Mouse (Mus musculus) thymus, postnatal 14 days (tissue): ENCODE measurements around the gene Slc17a9.
"Not testable (repeated sequence)": the region's sequence is repeated elsewhere in the genome, so short reads cannot be mapped to it uniquely, and the experiment has no call there.

Experiments
- DNase-seq: peaks from one replicate; pipeline ENCODE4 v3.0.0; 2021

Slc17a9 gene

GRCm38 (mm10) chr2:180710276-180711155 lies 14.5 kb upstream of the Slc17a9 start:
- no peak for DNase-seq

DNA sequence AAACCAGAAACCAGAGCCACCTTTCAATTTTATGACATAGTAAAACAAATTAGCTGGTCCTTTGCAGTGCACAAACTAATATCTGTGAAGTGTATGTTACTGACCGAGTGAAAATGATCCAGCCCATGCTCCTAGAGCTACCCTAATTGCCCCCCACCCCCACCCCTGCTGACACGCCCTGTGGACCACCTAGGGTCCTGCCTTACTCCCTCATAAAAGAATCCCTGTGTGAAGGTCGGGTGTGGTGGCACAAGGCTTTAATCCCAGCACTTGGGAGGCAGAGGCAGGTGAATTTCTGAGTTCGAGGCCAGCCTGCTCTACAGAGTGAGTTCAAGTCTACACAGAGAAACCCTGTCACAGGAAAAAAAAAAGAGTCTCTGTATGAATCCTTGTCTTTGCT lies 13.5 kb upstream of the Slc17a9 start:
- no peak for DNase-seq

DNA sequence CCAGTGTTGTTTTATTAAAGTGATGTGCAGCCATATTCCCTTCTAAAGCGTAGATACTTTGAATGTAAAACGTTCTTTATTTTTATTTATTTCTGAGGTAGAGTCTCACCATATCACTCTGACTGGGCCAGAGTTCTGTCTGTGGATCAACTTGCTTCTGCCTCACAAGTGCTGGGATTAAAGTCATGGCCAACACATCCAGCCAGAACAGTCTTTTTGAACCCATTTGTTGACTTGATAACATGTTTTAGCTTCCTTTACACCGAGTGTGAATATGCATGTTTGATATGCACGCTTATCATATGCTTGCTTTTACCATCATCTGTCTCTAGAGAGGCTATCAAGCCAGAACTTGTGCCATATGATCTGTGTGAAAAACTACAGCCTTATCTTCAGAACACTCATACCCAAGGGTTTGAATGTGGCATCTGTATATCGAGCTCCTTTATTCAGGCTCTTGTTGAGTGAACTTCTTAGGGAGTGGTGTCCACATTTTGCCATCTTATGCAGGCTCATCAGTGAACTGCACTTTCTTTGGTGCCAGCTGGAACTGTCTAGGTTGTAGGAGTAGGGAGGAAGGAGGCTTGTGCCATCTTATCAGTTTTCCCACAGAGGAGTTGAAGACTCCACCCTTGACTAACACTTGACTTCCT lies 12.9 kb upstream of the Slc17a9 start:
- no peak for DNase-seq

DNA sequence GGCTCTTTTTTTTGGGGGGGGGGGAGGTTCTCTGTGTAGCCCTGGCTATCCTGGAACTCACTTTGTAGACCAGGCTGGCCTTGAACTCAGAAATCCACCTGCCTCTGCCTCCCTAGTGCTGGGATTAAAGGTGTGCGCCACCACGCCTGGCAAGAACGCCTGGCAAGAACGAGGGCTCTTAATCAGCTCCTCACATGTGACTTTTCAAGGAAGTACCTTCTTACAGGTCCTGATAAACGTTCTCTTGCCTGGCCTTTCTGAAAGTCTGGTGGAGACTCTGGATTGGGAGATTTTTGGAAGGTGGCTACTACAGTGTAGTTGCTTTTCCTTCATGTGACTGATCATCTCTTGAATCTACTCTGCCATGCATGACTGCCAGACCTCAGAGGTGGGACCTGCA lies 2.3 kb upstream of the Slc17a9 start:
- DNase-seq, result not testable (repeated sequence)

GRCm38 (mm10) chr2:180723865-180724264 lies 1.2 kb upstream of the Slc17a9 start:
- DNase-seq, result no peak

GRCm38 (mm10) chr2:180725414-180725778 lies 333 bp downstream of the Slc17a9 start:
- no peak for DNase-seq

- no peak for DNase-seq
These were observed 980 bp downstream of the Slc17a9 start for GRCm38 (mm10) chr2:180725856-180726629.

- DNase-seq, result peak; percentile 68
These were observed 1.8 kb downstream of the Slc17a9 start for GRCm38 (mm10) chr2:180726658-180727442.

DNA sequence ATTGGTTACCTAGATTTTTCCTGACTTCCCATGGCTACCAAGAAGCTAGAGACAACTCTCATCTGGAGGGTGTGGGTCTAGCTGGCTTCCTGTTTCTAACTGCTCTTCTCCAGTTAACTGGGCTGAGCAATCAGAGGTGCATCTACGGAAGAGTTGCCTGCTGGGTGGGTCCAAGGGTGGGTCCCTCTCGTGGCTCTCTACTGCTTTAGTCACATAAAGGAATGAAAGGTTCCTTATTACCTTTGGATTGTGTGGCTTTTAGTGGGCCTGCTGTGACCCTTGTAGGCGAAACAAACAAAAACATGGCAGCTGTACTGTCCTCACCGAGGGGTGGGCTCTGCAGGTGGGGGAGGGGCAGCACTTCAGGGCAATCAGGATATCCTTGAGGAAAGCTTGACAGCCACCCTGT lies 2.6 kb downstream of the Slc17a9 start:
- no peak for DNase-seq

DNA sequence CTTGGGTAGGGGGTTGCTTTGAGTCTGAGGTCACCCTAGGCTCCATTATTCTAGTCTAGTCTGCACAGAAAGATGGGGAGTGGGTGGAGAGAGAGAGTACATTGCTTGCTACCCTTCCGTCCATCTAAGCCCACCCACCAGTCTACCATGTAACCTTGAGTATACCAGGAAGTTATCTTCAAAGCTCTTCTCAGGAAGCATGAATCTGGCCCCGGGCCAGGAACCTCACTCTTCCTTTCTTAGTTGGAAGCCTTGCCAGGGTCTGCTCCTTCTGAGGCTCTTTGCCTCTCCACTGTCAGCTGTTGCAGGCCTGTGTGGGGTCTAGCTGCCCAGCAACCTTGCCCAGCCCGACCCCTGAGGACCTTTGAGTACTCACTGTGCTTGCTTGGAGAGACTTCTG lies 6.0 kb downstream of the Slc17a9 start:
- DNase-seq, result peak; percentile 58

GRCm38 (mm10) chr2:180731984-180732383 lies 6.9 kb downstream of the Slc17a9 start:
- DNase-seq, result no peak

DNA sequence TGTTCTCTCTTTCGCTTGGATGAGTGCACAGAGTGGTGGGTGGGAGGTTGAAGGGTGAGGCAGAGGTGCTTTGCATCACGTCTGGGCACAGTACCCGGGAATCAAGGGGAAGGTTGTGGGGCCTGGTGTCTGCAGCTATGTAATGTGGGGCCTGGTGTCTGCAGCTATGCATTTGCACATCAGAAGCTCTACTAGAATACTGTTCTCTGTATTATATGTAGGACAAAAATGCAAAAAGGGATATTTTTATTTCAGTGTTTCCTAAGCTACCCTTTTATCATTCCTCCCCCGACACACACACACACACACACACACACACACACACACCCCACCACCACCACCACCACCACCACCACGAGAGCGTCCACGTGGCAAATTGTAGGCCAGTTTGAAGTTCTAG lies 10.2 kb downstream of the Slc17a9 start:
- no peak for DNase-seq

DNA sequence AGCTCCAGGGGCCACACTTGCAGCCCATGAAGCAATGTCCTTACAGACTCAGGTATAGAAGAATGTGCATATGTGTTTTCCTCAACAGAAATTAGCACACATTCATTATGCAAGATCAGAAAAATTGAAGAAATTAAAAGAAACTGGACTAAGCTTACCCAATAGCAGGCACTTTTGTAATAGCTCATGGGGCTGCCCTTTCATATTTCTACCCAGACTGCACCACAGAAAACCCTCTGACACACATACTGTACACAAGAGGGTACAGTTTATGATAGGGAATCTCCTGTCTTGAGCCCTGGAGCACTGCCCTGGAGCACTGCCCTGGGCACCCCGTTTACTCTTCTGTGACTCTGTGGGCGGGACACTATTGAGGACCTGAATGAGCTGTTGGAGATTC lies 12.9 kb downstream of the Slc17a9 start:
- no peak for DNase-seq

DNA sequence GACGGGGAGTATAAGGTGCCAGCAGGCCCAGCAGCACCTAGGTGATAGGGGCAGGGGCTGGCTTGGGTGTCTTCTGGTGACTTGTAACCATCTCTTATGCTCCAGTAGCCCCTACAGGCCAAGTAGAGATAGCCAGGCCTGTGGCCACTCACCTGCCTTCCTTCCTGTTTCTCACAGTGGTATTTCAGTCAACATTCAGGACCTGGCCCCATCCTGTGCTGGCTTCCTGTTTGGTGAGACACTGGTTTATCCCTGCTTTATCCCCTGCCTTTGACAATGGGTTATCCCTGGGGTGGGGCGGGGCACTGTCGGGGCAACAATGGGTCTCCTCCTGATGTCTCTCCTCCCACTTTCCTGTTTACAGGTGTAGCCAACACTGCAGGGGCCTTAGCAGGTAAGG lies 15.3 kb downstream of the Slc17a9 start:
- DNase-seq, result no peak

DNA sequence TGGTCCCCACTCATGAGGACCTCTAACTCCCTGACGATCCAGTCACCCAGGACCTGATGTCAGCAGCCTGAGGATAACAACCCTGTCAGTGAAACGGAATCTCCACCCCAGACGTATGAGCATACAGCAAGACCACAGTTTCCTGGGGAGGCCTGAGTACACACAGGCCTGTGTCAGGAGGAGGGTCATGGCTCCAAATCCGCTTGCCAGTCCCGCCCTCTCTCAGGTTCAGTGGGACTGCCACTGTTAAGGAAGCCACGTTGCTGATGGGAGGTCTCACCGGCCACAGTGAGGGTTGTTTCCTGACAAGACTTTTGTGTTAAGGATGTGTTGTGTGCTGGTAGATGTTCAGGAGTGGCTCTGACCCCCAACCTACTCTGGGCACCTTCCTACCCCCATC lies 16.4 kb downstream of the Slc17a9 start:
- DNase-seq, result no peak

- no peak for DNase-seq
These were observed 17.8 kb downstream of the Slc17a9 start for GRCm38 (mm10) chr2:180742820-180743219.

DNA sequence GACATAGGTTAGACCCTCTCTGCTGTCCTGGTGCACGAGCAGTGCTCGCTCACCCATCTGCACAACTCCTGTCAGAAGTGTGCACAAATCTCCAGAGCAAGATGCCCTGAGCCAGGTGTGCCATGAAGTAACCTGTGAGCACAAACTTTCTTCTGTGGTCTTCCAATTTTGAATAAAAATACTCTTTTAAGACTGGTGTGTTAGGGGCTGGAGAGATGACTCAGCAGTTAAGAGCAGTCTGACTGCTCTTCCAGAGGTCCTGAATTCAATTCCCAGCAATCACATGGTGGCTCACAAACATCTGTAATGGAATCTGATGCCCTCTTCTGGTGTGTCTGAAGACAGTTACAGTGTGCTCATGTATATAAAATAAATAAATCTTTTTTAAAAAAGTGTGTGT lies 18.3 kb downstream of the Slc17a9 start:
- no peak for DNase-seq

DNA sequence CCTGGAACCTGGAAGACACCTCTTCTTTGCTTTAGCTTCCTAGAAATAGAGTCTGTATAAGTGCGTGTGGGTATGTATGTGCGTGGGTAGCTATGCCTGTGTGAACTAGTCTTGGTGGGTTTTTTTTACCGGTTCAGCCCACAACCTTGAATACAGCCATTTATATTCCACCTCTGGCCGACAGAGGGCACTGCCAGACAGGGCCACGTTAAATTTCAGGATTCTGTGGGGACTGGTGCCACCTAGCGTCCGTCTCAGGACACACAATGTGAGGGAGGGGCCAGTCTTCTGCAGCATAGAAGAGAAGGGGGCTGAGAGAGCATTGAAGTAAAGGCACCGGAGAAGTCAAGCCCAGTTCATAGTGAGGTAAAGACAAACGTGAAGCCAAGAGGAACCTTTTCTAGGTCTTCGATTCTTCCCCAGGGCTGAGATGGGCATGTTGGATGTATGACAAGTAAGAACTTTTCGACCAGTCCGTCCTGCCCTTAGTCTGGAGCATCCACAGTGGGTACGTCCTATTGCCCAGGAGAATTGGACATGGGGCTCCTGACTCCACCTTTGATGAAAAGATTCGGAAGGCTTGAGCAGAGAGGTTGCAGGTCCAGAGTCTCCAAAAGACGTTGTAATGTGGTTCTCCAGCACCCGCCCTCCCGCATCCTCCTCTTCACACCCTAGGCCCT lies 20.3 kb downstream of the Slc17a9 start:
- DNase-seq, result peak; percentile 89

GRCm38 (mm10) chr2:180746569-180747192 lies 21.6 kb downstream of the Slc17a9 start:
- DNase-seq, result no peak

- no peak for DNase-seq
These were observed 23.8 kb downstream of the Slc17a9 start for GRCm38 (mm10) chr2:180748904-180749303.

GRCm38 (mm10) chr2:180754976-180755688 lies 30.1 kb downstream of the Slc17a9 start:
- DNase-seq, result no peak
